Mouse (Mus musculus): ENCODE data around the gene Sphk2. TPM values are rescaled to one million over a fixed set of nuclear protein-coding genes. Genes with fewer than 3 reads are reported as not detected.
A peak's percentile ranks its signal among the peaks of the same experiment; 100 is the strongest.

Gene Sphk2
- polyA plus RNA-seq, 1 experiment from 2014 or later = 17.2 TPM

- no peaks in the 10 kb centered on the region for H3K36me3 ChIP-seq (ENCODE audit: control insufficient read depth, insufficient read depth, low read length)
- H3K4me3 ChIP-seq (replicated peaks; ENCODE audit: low read depth, low read length) = peak within 1 kb of the TSS; percentile 49
- peak within 1 kb of the TSS; percentile 80 for H3K9ac ChIP-seq (replicated peaks; ENCODE audit: low read length)
- H3K4me2 ChIP-seq (ENCODE audit: low read length) = peak within 1 kb of the TSS; percentile 94
- 2% methylated on average over 36 of the region's 36 CpGs for WGBS
- H3K27ac ChIP-seq (replicated peaks; ENCODE audit: low read depth, low read length) = peak within 1 kb of the TSS; percentile 86
- peak; percentile 69 for DNase-seq
- H3K27me3 ChIP-seq (ENCODE audit: control insufficient read depth, insufficient read depth, low read length) = peaks cover 5% of the 10 kb centered on the region
- ATAC-seq (ENCODE audit: low FRiP score, low TSS enrichment) = no peak
- H3K4me1 ChIP-seq (ENCODE audit: control insufficient read depth, insufficient read depth, low read length) = peaks cover 31% of the 10 kb centered on the region
- H3K9me3 ChIP-seq (ENCODE audit: control insufficient read depth, low read length) = no peaks in the 10 kb centered on the region
These were observed 18.2 kb downstream of the Sphk2 start, which contains the start of gene Car11 for GRCm38 (mm10) chr7:45699523-45700141. Car11 (plus strand) TSS chr7:45699843.

GRCm38 (mm10) chr7:45697894-45698293, 19.9 kb downstream of the Sphk2 start:
- no peak for ATAC-seq (ENCODE audit: low FRiP score, low TSS enrichment)
- H3K9ac ChIP-seq (replicated peaks; ENCODE audit: low read length) = no peak overlapping the region
- H3K9me3 ChIP-seq (ENCODE audit: control insufficient read depth, low read length) = no peaks in the 10 kb centered on the region
- H3K4me1 ChIP-seq (ENCODE audit: control insufficient read depth, insufficient read depth, low read length) = peaks cover 17% of the 10 kb centered on the region
- no peak for DNase-seq
- no peaks in the 10 kb centered on the region for H3K36me3 ChIP-seq (ENCODE audit: control insufficient read depth, insufficient read depth, low read length)
- H3K4me3 ChIP-seq (replicated peaks; ENCODE audit: low read depth, low read length) = no peak overlapping the region
- WGBS = 89% methylated on average over 6 of the region's 7 CpGs
- no peak overlapping the region for H3K27ac ChIP-seq (replicated peaks; ENCODE audit: low read depth, low read length)
- no peak overlapping the region for H3K4me2 ChIP-seq (ENCODE audit: low read length)
- H3K27me3 ChIP-seq (ENCODE audit: control insufficient read depth, insufficient read depth, low read length) = peaks cover 5% of the 10 kb centered on the region

- WGBS = 8% methylated on average over 6 of the region's 6 CpGs
- Histone ChIP-seq H3K9ac (replicated peaks; ENCODE audit: low read length) (no peak overlapping the region), H3K27ac (replicated peaks; ENCODE audit: low read depth, low read length) (no peak overlapping the region), H3K36me3 (ENCODE audit: control insufficient read depth, insufficient read depth, low read length) (no peaks in the 10 kb centered on the region), H3K4me2 (ENCODE audit: low read length) (no peak overlapping the region), H3K4me1 (ENCODE audit: control insufficient read depth, insufficient read depth, low read length) (0 out of 2 replicates have a peak, but pooled peaks cover 2% of the 10 kb centered on the region), H3K9me3 (ENCODE audit: control insufficient read depth, low read length) (no peaks in the 10 kb centered on the region), H3K27me3 (ENCODE audit: control insufficient read depth, insufficient read depth, low read length) (peaks cover 5% of the 10 kb centered on the region), H3K4me3 (replicated peaks; ENCODE audit: low read depth, low read length) (no peak overlapping the region)
- DNase-seq (no peak), ATAC-seq (ENCODE audit: low FRiP score, low TSS enrichment) (no peak)
These were observed 22.7 kb downstream of the Sphk2 start for GRCm38 (mm10) chr7:45695098-45695497.

- whole genome bisulfite sequencing = 91% methylated on average over 50 of the region's 50 CpGs
- Histone ChIP-seq H3K4me1 (ENCODE audit: control insufficient read depth, insufficient read depth, low read length) (no peaks in the 10 kb centered on the region), H3K36me3 (ENCODE audit: control insufficient read depth, insufficient read depth, low read length) (no peaks in the 10 kb centered on the region), H3K27ac (replicated peaks; ENCODE audit: low read depth, low read length) (no peak within 1 kb of the TSS), H3K27me3 (ENCODE audit: control insufficient read depth, insufficient read depth, low read length) (peaks cover 5% of the 10 kb centered on the region; the same call in 1 of the 2 replicates), H3K9ac (replicated peaks; ENCODE audit: low read length) (no peak within 1 kb of the TSS), H3K9me3 (ENCODE audit: control insufficient read depth, low read length) (no peaks in the 10 kb centered on the region), H3K4me3 (replicated peaks; ENCODE audit: low read depth, low read length) (no peak within 1 kb of the TSS), H3K4me2 (ENCODE audit: low read length) (no peak within 1 kb of the TSS)
- ATAC-seq (ENCODE audit: low FRiP score, low TSS enrichment) (no peak), DNase-seq (no peak)
These were observed 23.7 kb downstream of the Sphk2 start, which contains the start of gene Sec1 for GRCm38 (mm10) chr7:45693921-45694591. Sec1 (minus strand) TSS chr7:45694402.

GRCm38 (mm10) chr7:45692364-45692763, 25.4 kb downstream of the Sphk2 start:
- ATAC-seq (ENCODE audit: low FRiP score, low TSS enrichment) (no peak), DNase-seq (no peak)
- no peaks in the 10 kb centered on the region for H3K4me1 ChIP-seq (ENCODE audit: control insufficient read depth, insufficient read depth, low read length)
- no peak overlapping the region for H3K4me3 ChIP-seq (replicated peaks; ENCODE audit: low read depth, low read length)
- no peaks in the 10 kb centered on the region for H3K36me3 ChIP-seq (ENCODE audit: control insufficient read depth, insufficient read depth, low read length)
- WGBS = 82% methylated on average over 2 of the region's 2 CpGs
- H3K27me3 ChIP-seq (ENCODE audit: control insufficient read depth, insufficient read depth, low read length) = no peaks in the 10 kb centered on the region
- no peaks in the 10 kb centered on the region for H3K9me3 ChIP-seq (ENCODE audit: control insufficient read depth, low read length)
- H3K9ac ChIP-seq (replicated peaks; ENCODE audit: low read length) = no peak overlapping the region
- no peak overlapping the region for H3K27ac ChIP-seq (replicated peaks; ENCODE audit: low read depth, low read length)
- no peak overlapping the region for H3K4me2 ChIP-seq (ENCODE audit: low read length)

GRCm38 (mm10) chr7:45689800-45690199, 28.0 kb downstream of the Sphk2 start:
- no peak for DNase-seq
- Histone ChIP-seq H3K9me3 (ENCODE audit: control insufficient read depth, low read length) (no peaks in the 10 kb centered on the region), H3K4me3 (replicated peaks; ENCODE audit: low read depth, low read length) (no peak overlapping the region), H3K36me3 (ENCODE audit: control insufficient read depth, insufficient read depth, low read length) (no peaks in the 10 kb centered on the region), H3K27ac (replicated peaks; ENCODE audit: low read depth, low read length) (no peak overlapping the region), H3K9ac (replicated peaks; ENCODE audit: low read length) (no peak overlapping the region), H3K4me1 (ENCODE audit: control insufficient read depth, insufficient read depth, low read length) (no peaks in the 10 kb centered on the region), H3K4me2 (ENCODE audit: low read length) (no peak overlapping the region), H3K27me3 (ENCODE audit: control insufficient read depth, insufficient read depth, low read length) (no peaks in the 10 kb centered on the region)
- 81% methylated on average over 11 of the region's 11 CpGs for WGBS
- ATAC-seq (ENCODE audit: low FRiP score, low TSS enrichment) = no peak

GRCm38 (mm10) chr7:45689099-45689498, 28.7 kb downstream of the Sphk2 start:
- Histone ChIP-seq H3K27ac (replicated peaks; ENCODE audit: low read depth, low read length) (no peak overlapping the region), H3K4me3 (replicated peaks; ENCODE audit: low read depth, low read length) (no peak overlapping the region), H3K4me2 (ENCODE audit: low read length) (no peak overlapping the region), H3K9me3 (ENCODE audit: control insufficient read depth, low read length) (no peaks in the 10 kb centered on the region), H3K4me1 (ENCODE audit: control insufficient read depth, insufficient read depth, low read length) (no peaks in the 10 kb centered on the region), H3K36me3 (ENCODE audit: control insufficient read depth, insufficient read depth, low read length) (no peaks in the 10 kb centered on the region), H3K27me3 (ENCODE audit: control insufficient read depth, insufficient read depth, low read length) (no peaks in the 10 kb centered on the region), H3K9ac (replicated peaks; ENCODE audit: low read length) (no peak overlapping the region)
- DNase-seq = no peak
- ATAC-seq (ENCODE audit: low FRiP score, low TSS enrichment) = no peak
- WGBS = 70% methylated on average over 6 of the region's 6 CpGs

- H3K4me1 ChIP-seq (ENCODE audit: control insufficient read depth, insufficient read depth, low read length) = no peaks in the 10 kb centered on the region
- H3K36me3 ChIP-seq (ENCODE audit: control insufficient read depth, insufficient read depth, low read length) = no peaks in the 10 kb centered on the region
- no peak overlapping the region for H3K9ac ChIP-seq (replicated peaks; ENCODE audit: low read length)
- H3K27me3 ChIP-seq (ENCODE audit: control insufficient read depth, insufficient read depth, low read length) = no peaks in the 10 kb centered on the region
- no peak for DNase-seq
- no peak overlapping the region for H3K4me3 ChIP-seq (replicated peaks; ENCODE audit: low read depth, low read length)
- no peak overlapping the region for H3K27ac ChIP-seq (replicated peaks; ENCODE audit: low read depth, low read length)
- 78% methylated on average over 3 of the region's 3 CpGs for WGBS
- no peak overlapping the region for H3K4me2 ChIP-seq (ENCODE audit: low read length)
- H3K9me3 ChIP-seq (ENCODE audit: control insufficient read depth, low read length) = no peaks in the 10 kb centered on the region
- no peak for ATAC-seq (ENCODE audit: low FRiP score, low TSS enrichment)
These were observed 31.0 kb downstream of the Sphk2 start for GRCm38 (mm10) chr7:45686841-45687240.

- Histone ChIP-seq H3K27me3 (ENCODE audit: control insufficient read depth, insufficient read depth, low read length) (no peaks in the 10 kb centered on the region), H3K27ac (replicated peaks; ENCODE audit: low read depth, low read length) (no peak overlapping the region), H3K4me3 (replicated peaks; ENCODE audit: low read depth, low read length) (no peak overlapping the region), H3K9ac (replicated peaks; ENCODE audit: low read length) (no peak overlapping the region), H3K36me3 (ENCODE audit: control insufficient read depth, insufficient read depth, low read length) (no peaks in the 10 kb centered on the region), H3K4me2 (ENCODE audit: low read length) (no peak overlapping the region), H3K4me1 (ENCODE audit: control insufficient read depth, insufficient read depth, low read length) (no peaks in the 10 kb centered on the region), H3K9me3 (ENCODE audit: control insufficient read depth, low read length) (no peaks in the 10 kb centered on the region)
- 73% methylated on average over 10 of the region's 10 CpGs for WGBS
- no peak for DNase-seq
- ATAC-seq (ENCODE audit: low FRiP score, low TSS enrichment) = no peak
These were observed 32.0 kb downstream of the Sphk2 start for GRCm38 (mm10) chr7:45685811-45686210.

All from midbrain, embryonic 14.5 days (tissue).